Mouse (Mus musculus) layer of hippocampus, adult 8-10 months (tissue): ENCODE data around the gene Cradd. TPM values are rescaled to one million over a fixed set of nuclear protein-coding genes. Genes with fewer than 3 reads are reported as not detected.

Source experiments
- DNase-seq, 2 experiments: peaks; one replicate each; pipeline ENCODE4 v3.0.0; 2022; ENCODE audit warnings: low spot score in 2 of 2
- total RNA-seq, 4 experiments: library from RNA; stranded (reverse); gene quantifications; 2 replicates each; pipeline ENCODE4 v1.2.4; 2022

The Cradd gene
- 10 to 100 TPM in 1 of 4 experiments, 1 to 10 TPM in 3; 6.4 to 10.0 (median 8.0) TPM for total RNA-seq

GRCm38 (mm10) chr10:95323393-95324277, at the start of gene Cradd:
Cradd (minus strand) TSS chr10:95324133.
- peak; percentile 90 to 93 for DNase-seq

GRCm38 (mm10) chr10:95373340-95373739, 49.4 kb upstream of the Cradd start:
- DNase-seq, result no peak

GRCm38 (mm10) chr10:95371942-95372341, 48.0 kb upstream of the Cradd start:
- DNase-seq, result no peak

- no peak for DNase-seq
Observed at GRCm38 (mm10) chr10:95369190-95369589, 45.3 kb upstream of the Cradd start.

- DNase-seq, result no peak
Observed at GRCm38 (mm10) chr10:95368151-95368550, 44.2 kb upstream of the Cradd start.

GRCm38 (mm10) chr10:95367661-95368089, 43.7 kb upstream of the Cradd start:
- DNase-seq, result no peak

- DNase-seq, result no peak
Observed at GRCm38 (mm10) chr10:95367241-95367640, 43.3 kb upstream of the Cradd start.

- no peak for DNase-seq
Observed at GRCm38 (mm10) chr10:95362326-95362725, 38.4 kb upstream of the Cradd start.

- no peak for DNase-seq
Observed at GRCm38 (mm10) chr10:95361260-95361841, 37.4 kb upstream of the Cradd start.

- no peak for DNase-seq
Observed at GRCm38 (mm10) chr10:95360048-95360447, 36.1 kb upstream of the Cradd start.

GRCm38 (mm10) chr10:95357721-95358120, 33.8 kb upstream of the Cradd start:
- no peak for DNase-seq

- no peak for DNase-seq
Observed at GRCm38 (mm10) chr10:95356711-95357110, 32.8 kb upstream of the Cradd start.

GRCm38 (mm10) chr10:95355678-95356268, 31.8 kb upstream of the Cradd start:
- no peak for DNase-seq

GRCm38 (mm10) chr10:95354673-95355072, 30.7 kb upstream of the Cradd start:
- no peak for DNase-seq

GRCm38 (mm10) chr10:95354047-95354446, 30.1 kb upstream of the Cradd start:
- DNase-seq, result no peak

- DNase-seq, result no peak
Observed at GRCm38 (mm10) chr10:95348457-95348856, 24.5 kb upstream of the Cradd start.

- DNase-seq, result no peak
Observed at GRCm38 (mm10) chr10:95347776-95348175, 23.8 kb upstream of the Cradd start.

- DNase-seq, result no peak
Observed at GRCm38 (mm10) chr10:95342833-95343590, 19.1 kb upstream of the Cradd start.

GRCm38 (mm10) chr10:95340676-95341075, 16.7 kb upstream of the Cradd start:
- no peak for DNase-seq

- no peak for DNase-seq
Observed at GRCm38 (mm10) chr10:95337589-95337988, 13.7 kb upstream of the Cradd start.

GRCm38 (mm10) chr10:95336781-95337544, 13.0 kb upstream of the Cradd start:
- no peak for DNase-seq
